Mouse (Mus musculus) C2C12 (cell line): Measurements from ENCODE around the gene Spsb3. TPM values are rescaled to one million over a fixed set of nuclear protein-coding genes. Genes with fewer than 3 reads are reported as not detected.

Experiments
- H3K27me3 ChIP-seq: one replicate; pipeline ENCODE4 v1.6.1; 2011; ENCODE audit not compliant: control insufficient read depth, insufficient read depth, insufficient read length
- H3K36me3 ChIP-seq: one replicate; pipeline ENCODE4 v1.6.1; 2011; ENCODE audit not compliant: control insufficient read depth, insufficient read depth
- H3K4me3 ChIP-seq: one replicate; pipeline ENCODE4 v1.5.1; 2011; ENCODE audit warnings: mild to moderate bottlenecking, control low read depth; ENCODE audit not compliant: poor library complexity, insufficient read depth, severe bottlenecking
- H3K79me2 ChIP-seq: one replicate; pipeline ENCODE4 v1.6.1; 2011; ENCODE audit not compliant: control insufficient read depth, insufficient read depth
- H3K79me3 ChIP-seq: one replicate; pipeline ENCODE4 v1.6.1; 2011; ENCODE audit warnings: low read depth, control low read depth
- H3ac ChIP-seq: one replicate; pipeline ENCODE3; 2011; ENCODE audit warnings: low read depth; ENCODE audit not compliant: control insufficient read depth, insufficient read length
- CEBPB ChIP-seq: IDR thresholded peaks from one replicate; pipeline ENCODE4 v1.6.1; 2011; ENCODE audit warnings: low read depth, mild to moderate bottlenecking, control low read depth, moderate library complexity
- MAX ChIP-seq: IDR thresholded peaks from one replicate; pipeline ENCODE4 v1.6.1; 2011; ENCODE audit warnings: mild to moderate bottlenecking, control low read depth
- MYOG ChIP-seq: IDR thresholded peaks from one replicate; pipeline ENCODE4 v1.6.1; 2011; ENCODE audit not compliant: control insufficient read depth, insufficient read length; ENCODE audit errors: extremely low read depth
- USF1 ChIP-seq: IDR thresholded peaks from one replicate; pipeline ENCODE4 v1.6.1; 2011; ENCODE audit warnings: low read depth, mild to moderate bottlenecking, control low read depth, moderate library complexity
- polyA plus RNA-seq: library from polyadenylated mRNA; unstranded; fragments of >200 nt; fragmentation: generic; extraction: Trizol; gene quantifications from one replicate; pipeline ENCODE4 v1.2.1, GENCODE M21; 2012; ENCODE audit warnings: missing spikeins

The Spsb3 gene
- polyA plus RNA-seq, 1 experiment: 37.0 TPM

- Histone ChIP-seq H3K4me3 (peak within 1 kb of the TSS; percentile 78), H3ac (peak within 1 kb of the TSS; percentile 84), H3K36me3 (peaks cover 21% of the 10 kb centered on the region), H3K79me2 (peaks cover 53% of the 10 kb centered on the region), H3K27me3 (no peaks in the 10 kb centered on the region), H3K79me3 (peaks cover 45% of the 10 kb centered on the region)
- TF ChIP-seq CEBPB: no peak
- TF ChIP-seq MAX: peak; percentile 19
Observed at GRCm38 (mm10) chr17:24936259-24937237, 50.1 kb downstream of the Spsb3 start, which contains the start of gene Mapk8ip3. Gene Mapk8ip3, minus strand, starts transcription at chr17:24936977.

DNA sequence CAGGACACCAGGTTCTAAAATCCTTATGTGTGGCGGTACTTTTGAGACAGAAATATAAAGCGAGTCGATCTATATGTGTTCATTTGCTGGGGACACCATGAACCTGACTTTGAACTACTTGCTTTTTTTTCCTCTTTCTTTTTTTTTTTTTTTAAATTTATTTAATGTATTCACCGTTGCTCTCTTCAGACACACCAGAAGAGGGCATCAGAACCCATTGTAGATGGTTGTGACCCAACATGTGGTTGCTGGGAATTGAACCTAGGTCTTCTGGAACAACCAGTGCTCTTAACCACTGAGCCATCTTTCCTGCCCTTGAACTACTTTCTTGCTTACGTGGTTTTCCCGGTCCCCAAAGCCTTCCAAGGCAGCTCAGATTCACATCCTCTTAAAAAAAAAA lies 50.8 kb downstream of the Spsb3 start:
- Histone ChIP-seq H3ac (peak overlapping the region; percentile 55), H3K27me3 (no peaks in the 10 kb centered on the region), H3K36me3 (peaks cover 21% of the 10 kb centered on the region), H3K4me3 (no peak overlapping the region), H3K79me2 (peaks cover 45% of the 10 kb centered on the region), H3K79me3 (peaks cover 40% of the 10 kb centered on the region)
- TF ChIP-seq MYOG: no peak
- TF ChIP-seq USF1: no peak

Other genes with a start within 250 kb of the Spsb3 start
- 10.0 TPM for gene Slc9a3r2, start 236.3 kb upstream of the Spsb3 start, polyA plus RNA-seq
- gene Npw, start 228.2 kb upstream of the Spsb3 start, polyA plus RNA-seq: 0.42 TPM
- 34.6 TPM for gene Zfp598, start 217.0 kb upstream of the Spsb3 start, polyA plus RNA-seq
- gene Syngr3, start 196.7 kb upstream of the Spsb3 start, polyA plus RNA-seq: 0.61 TPM
- gene Gfer, start 190.5 kb upstream of the Spsb3 start, polyA plus RNA-seq: 62.8 TPM
- gene Noxo1, start 190.4 kb upstream of the Spsb3 start, polyA plus RNA-seq: 0.34 TPM
- 83.8 TPM for gene Tbl3, start 179.0 kb upstream of the Spsb3 start, polyA plus RNA-seq
- 1.8 TPM for gene Rnf151, start 168.6 kb upstream of the Spsb3 start, polyA plus RNA-seq
- gene Rps2, start 168.5 kb upstream of the Spsb3 start, polyA plus RNA-seq: 381 TPM
- 343 TPM for gene Ndufb10, start 162.2 kb upstream of the Spsb3 start, polyA plus RNA-seq
- 0.06 TPM for gene Rpl3l, start 158.8 kb upstream of the Spsb3 start, polyA plus RNA-seq
- 57.8 TPM for gene Msrb1, start 150.0 kb upstream of the Spsb3 start, polyA plus RNA-seq
- gene Hs3st6, start 133.7 kb upstream of the Spsb3 start, polyA plus RNA-seq: not detected
- gene Meiob, start 82.4 kb upstream of the Spsb3 start, polyA plus RNA-seq: not detected
- gene Hagh, start 46.5 kb upstream of the Spsb3 start, polyA plus RNA-seq: 30.4 TPM
- gene Fahd1, start 36.3 kb upstream of the Spsb3 start, polyA plus RNA-seq: 5.5 TPM
- gene Igfals, start 20.6 kb upstream of the Spsb3 start, polyA plus RNA-seq: 0.06 TPM
- 66.5 TPM for gene Nubp2, start 294 bp upstream of the Spsb3 start, polyA plus RNA-seq
- 11.2 TPM for gene Eme2, start 8.4 kb downstream of the Spsb3 start, polyA plus RNA-seq
- gene Mrps34, start 8.5 kb downstream of the Spsb3 start, polyA plus RNA-seq: 107 TPM
- 19.8 TPM for gene Nme3, start 9.9 kb downstream of the Spsb3 start, polyA plus RNA-seq
- 17.7 TPM for gene Mapk8ip3, start 50.3 kb downstream of the Spsb3 start, polyA plus RNA-seq
- gene Jpt2, start 74.0 kb downstream of the Spsb3 start, polyA plus RNA-seq: 57.4 TPM
- gene Cramp1l, start 129.1 kb downstream of the Spsb3 start, polyA plus RNA-seq: 4.3 TPM
- 7.5 TPM for gene Ift140, start 129.4 kb downstream of the Spsb3 start, polyA plus RNA-seq
- 0.37 TPM for gene Tmem204, start 196.9 kb downstream of the Spsb3 start, polyA plus RNA-seq
- 18.3 TPM for gene Telo2, start 229.3 kb downstream of the Spsb3 start, polyA plus RNA-seq
- gene Ptx4, start 234.1 kb downstream of the Spsb3 start, polyA plus RNA-seq: not detected
- 19.9 TPM for gene Clcn7, start 246.7 kb downstream of the Spsb3 start, polyA plus RNA-seq